Mouse (Mus musculus): ENCODE results near the gene Slc9a3r2. TPM values are rescaled to one million over a fixed set of nuclear protein-coding genes. Genes with fewer than 3 reads are reported as not detected.
A peak's percentile ranks its signal among the peaks of the same experiment; 100 is the strongest.

The Slc9a3r2 gene
- polyA plus RNA-seq, 1 experiment from 2014 or later: 44.9 TPM

DNA sequence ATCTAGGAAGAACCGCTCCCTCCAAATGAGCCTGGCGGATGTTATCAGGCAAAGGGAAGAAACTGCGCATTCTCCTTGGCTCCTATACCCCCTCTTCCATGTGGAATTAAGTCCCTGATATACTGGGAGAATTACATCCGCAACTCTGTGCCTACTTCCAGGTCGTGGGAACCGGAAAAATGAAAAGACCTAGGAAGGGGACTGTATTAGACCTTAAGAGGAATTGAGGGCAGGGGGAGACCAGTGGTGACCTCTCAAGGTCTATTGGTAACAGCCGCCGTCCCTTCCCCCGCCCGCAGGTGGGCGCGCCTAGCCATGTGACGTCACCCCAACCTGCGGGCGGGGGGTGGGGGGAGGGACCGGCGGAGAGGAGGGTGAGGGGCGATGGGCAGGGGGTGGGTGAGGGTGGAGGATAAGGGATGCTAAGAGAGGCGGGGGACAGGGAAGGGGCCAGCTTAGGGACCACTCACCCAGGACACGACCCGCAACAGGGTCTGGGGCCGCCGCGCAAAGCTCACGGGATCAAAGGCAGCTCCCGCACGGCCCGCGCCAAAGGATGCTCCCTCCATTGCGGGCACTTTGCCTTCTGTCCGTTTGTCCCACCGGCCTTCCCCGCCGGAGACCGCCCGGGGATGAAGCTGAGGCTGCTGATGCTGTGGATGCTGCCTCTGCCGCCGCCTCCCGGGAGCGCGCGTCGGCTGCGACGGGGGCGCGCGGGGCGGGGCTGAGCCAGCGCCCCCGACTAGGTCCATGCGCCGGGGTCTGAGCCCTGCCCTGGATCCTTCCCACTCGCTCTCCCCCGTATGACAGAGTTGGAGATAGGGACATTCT, 39.3 kb upstream of the Slc9a3r2 start, which contains the start of gene Syngr3:
Syngr3 (minus strand) TSS at position 705 of the 831 bp plus-strand sequence.
- Histone ChIP-seq H3K27me3 (ENCODE audit: control insufficient read depth, insufficient read depth, low read length) (peaks cover 32% of the 10 kb centered on the region), H3K9ac (replicated peaks; ENCODE audit: low read depth, low read length) (0 out of 2 replicates have a peak within 1 kb of the TSS, but pooled peaks have one; percentile 25), H3K4me2 (replicated peaks; ENCODE audit: low read depth, low read length) (peak within 1 kb of the TSS; percentile 85)

DNA sequence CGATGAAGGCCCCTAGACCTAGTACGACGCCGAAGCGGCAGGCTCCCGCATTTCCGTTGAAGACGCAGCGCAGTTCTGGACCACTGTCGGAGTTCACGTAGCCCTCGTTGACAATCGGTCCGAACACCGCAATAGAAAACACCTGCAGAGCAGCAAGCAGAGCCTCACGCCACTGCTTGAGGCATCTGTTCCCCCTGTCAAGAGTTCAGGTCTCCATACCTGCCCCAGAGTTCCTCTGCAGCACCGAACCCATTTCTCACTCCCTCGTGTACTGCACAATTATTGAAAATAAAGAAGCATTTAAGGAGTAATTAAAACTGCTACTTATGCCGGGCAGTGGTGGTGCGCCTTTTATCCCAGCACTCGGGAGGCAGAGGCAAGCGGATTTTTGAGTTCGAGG, 37.5 kb upstream of the Slc9a3r2 start:
- 21% methylated on average over 23 of the region's 23 CpGs for WGBS
- Histone ChIP-seq H3K27ac (ENCODE audit: low read length) (no peak overlapping the region), H3K9ac (replicated peaks; ENCODE audit: low read depth, low read length) (no peak overlapping the region), H3K36me3 (ENCODE audit: control insufficient read depth, insufficient read depth, low read length) (peaks cover 3% of the 10 kb centered on the region; the same call in 1 of the 2 replicates), H3K27me3 (ENCODE audit: control insufficient read depth, insufficient read depth, low read length) (peaks cover 32% of the 10 kb centered on the region), H3K9me3 (ENCODE audit: control insufficient read depth, low read depth, low read length) (no peaks in the 10 kb centered on the region), H3K4me3 (ENCODE audit: low read depth, low read length) (peak overlapping the region; percentile 31), H3K4me2 (replicated peaks; ENCODE audit: low read depth, low read length) (peak overlapping the region; percentile 51), H3K4me1 (ENCODE audit: control insufficient read depth, insufficient read depth, low read length) (peaks cover 15% of the 10 kb centered on the region; the same call in 1 of the 2 replicates)
- ATAC-seq (ENCODE audit: insufficient number of reproducible peaks, insufficient read depth, low FRiP score, low read depth): no peak

More for the DNA sequence above, 39.3 kb upstream of the Slc9a3r2 start, which contains the start of gene Syngr3:
- under 1% methylated on average over 51 of the region's 55 CpGs for WGBS
- H3K4me3 ChIP-seq (ENCODE audit: low read depth, low read length): peak within 1 kb of the TSS; percentile 44
- peaks cover 15% of the 10 kb centered on the region; the same call in 1 of the 2 replicates for H3K4me1 ChIP-seq (ENCODE audit: control insufficient read depth, insufficient read depth, low read length)
- ATAC-seq (ENCODE audit: insufficient number of reproducible peaks, insufficient read depth, low FRiP score, low read depth): no peak
- no peaks in the 10 kb centered on the region for H3K9me3 ChIP-seq (ENCODE audit: control insufficient read depth, low read depth, low read length)
- peaks cover 9% of the 10 kb centered on the region for H3K36me3 ChIP-seq (ENCODE audit: control insufficient read depth, insufficient read depth, low read length)
- no peak within 1 kb of the TSS for H3K27ac ChIP-seq (ENCODE audit: low read length)

DNA sequence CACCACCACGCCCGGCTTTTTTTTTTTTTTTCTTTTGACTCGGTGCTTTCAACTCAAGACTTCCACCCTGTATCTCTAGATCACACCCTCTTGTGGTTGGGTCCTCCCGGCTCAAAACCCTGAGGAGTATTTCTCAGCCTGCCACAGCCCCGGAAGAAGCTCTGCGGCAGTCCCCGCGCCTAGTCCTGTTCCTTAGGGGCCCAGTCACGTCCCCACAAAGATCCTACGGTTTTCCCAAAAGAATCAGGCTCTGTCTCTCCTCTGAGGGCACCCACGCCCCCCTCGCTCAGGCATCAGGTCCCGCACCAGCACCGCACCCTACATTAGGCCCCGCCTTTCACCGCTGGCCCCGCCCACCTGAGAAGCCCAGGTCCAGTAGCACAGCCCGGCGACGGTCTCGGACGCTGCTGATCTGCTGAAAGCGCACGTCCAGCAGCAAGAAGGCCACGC, 37.0 kb upstream of the Slc9a3r2 start:
- peak overlapping the region; percentile 51 for H3K4me2 ChIP-seq (replicated peaks; ENCODE audit: low read depth, low read length)
- 0 out of 2 replicates have a peak, but pooled peaks have one; percentile 54 for ATAC-seq (ENCODE audit: insufficient number of reproducible peaks, insufficient read depth, low FRiP score, low read depth)
- 2% methylated on average over 25 of the region's 25 CpGs for WGBS
- H3K9me3 ChIP-seq (ENCODE audit: control insufficient read depth, low read depth, low read length): no peaks in the 10 kb centered on the region
- H3K27ac ChIP-seq (ENCODE audit: low read length): no peak overlapping the region
- peaks cover 32% of the 10 kb centered on the region for H3K27me3 ChIP-seq (ENCODE audit: control insufficient read depth, insufficient read depth, low read length)
- H3K4me1 ChIP-seq (ENCODE audit: control insufficient read depth, insufficient read depth, low read length): peaks cover 15% of the 10 kb centered on the region; the same call in 1 of the 2 replicates
- peak overlapping the region; percentile 31 for H3K4me3 ChIP-seq (ENCODE audit: low read depth, low read length)
- H3K9ac ChIP-seq (replicated peaks; ENCODE audit: low read depth, low read length): no peak overlapping the region
- peaks cover under 1% of the 10 kb centered on the region; the same call in 1 of the 2 replicates for H3K36me3 ChIP-seq (ENCODE audit: control insufficient read depth, insufficient read depth, low read length)

DNA sequence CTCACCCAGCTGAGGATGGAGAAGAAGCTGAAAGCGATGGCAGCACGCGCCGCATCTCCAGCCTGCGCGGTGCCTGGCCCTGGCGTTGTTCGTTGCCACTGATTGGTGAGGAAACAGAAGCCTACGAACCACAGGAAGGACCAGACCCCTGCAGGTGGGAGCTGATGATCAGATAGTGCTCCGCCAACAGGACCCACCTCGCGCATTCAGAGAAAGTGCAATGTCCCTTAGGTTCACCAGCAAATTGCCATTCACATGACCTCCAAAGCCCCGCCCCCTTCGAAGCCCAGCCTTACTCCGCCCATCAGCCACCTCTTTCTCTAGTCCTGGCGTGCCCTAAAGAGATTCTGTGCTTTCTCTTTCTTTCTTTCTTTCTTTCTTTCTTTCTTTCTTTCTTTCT, 36.4 kb upstream of the Slc9a3r2 start:
- peaks cover 15% of the 10 kb centered on the region; the same call in 1 of the 2 replicates for H3K4me1 ChIP-seq (ENCODE audit: control insufficient read depth, insufficient read depth, low read length)
- H3K27me3 ChIP-seq (ENCODE audit: control insufficient read depth, insufficient read depth, low read length): peaks cover 32% of the 10 kb centered on the region
- H3K36me3 ChIP-seq (ENCODE audit: control insufficient read depth, insufficient read depth, low read length): peaks cover 7% of the 10 kb centered on the region
- WGBS: 32% methylated on average over 16 of the region's 16 CpGs
- H3K4me3 ChIP-seq (ENCODE audit: low read depth, low read length): no peak overlapping the region
- H3K9me3 ChIP-seq (ENCODE audit: control insufficient read depth, low read depth, low read length): no peaks in the 10 kb centered on the region
- H3K27ac ChIP-seq (ENCODE audit: low read length): no peak overlapping the region
- no peak for ATAC-seq (ENCODE audit: insufficient number of reproducible peaks, insufficient read depth, low FRiP score, low read depth)
- H3K9ac ChIP-seq (replicated peaks; ENCODE audit: low read depth, low read length): no peak overlapping the region
- no peak overlapping the region for H3K4me2 ChIP-seq (replicated peaks; ENCODE audit: low read depth, low read length)

DNA sequence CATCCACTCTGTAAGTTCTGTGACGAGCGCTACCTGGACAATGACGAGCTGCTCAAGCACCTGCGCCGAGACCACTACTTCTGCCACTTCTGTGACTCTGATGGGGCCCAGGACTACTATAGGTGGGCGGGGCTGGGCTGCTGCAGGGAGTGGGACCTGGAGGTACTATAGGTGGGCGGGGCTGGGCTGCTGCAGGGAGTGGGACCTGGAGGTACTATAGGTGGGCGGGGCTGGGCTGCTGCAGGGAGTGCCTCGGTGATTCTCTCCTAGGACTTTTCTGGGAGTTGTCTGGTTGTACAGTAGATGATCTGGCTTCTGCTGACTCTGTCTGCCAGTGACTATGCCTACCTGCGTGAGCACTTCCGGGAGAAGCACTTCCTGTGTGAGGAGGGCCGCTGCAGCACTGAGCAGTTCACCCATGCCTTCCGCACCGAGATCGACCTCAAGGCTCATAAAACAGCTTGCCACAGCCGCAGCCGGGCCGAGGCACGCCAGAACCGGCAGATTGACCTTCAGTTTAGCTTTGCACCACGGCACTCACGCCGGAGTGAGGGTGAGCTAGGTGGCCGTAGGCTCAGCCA, 27.5 kb upstream of the Slc9a3r2 start:
- ATAC-seq (ENCODE audit: insufficient number of reproducible peaks, insufficient read depth, low FRiP score, low read depth): peak; percentile 84
- WGBS: 83% methylated on average over 24 of the region's 24 CpGs
- Histone ChIP-seq H3K27me3 (ENCODE audit: control insufficient read depth, insufficient read depth, low read length) (no peaks in the 10 kb centered on the region), H3K4me3 (ENCODE audit: low read depth, low read length) (no peak overlapping the region), H3K36me3 (ENCODE audit: control insufficient read depth, insufficient read depth, low read length) (peaks cover 48% of the 10 kb centered on the region), H3K4me2 (replicated peaks; ENCODE audit: low read depth, low read length) (no peak overlapping the region), H3K9ac (replicated peaks; ENCODE audit: low read depth, low read length) (no peak overlapping the region), H3K27ac (ENCODE audit: low read length) (no peak overlapping the region), H3K4me1 (ENCODE audit: control insufficient read depth, insufficient read depth, low read length) (no peaks in the 10 kb centered on the region), H3K9me3 (ENCODE audit: control insufficient read depth, low read depth, low read length) (no peaks in the 10 kb centered on the region)

DNA sequence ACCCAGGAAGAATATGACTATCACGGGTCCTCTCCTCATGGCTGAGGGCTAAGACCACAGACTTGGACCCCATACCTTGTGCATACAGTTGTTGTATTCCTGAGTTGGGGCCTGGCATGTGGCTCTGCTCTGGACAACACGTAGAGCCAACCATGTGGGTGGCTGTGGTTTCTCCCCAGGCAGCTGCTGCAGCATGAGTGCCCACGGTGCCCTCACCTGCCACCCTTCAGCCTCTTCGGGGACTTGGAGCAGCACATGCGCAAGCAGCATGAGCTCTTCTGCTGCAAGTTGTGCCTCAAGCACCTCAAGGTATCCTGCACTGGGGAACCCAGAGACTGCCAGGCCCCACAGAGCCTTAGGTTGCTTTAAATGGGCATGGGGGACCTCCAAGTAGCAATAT, 26.8 kb upstream of the Slc9a3r2 start:
- ATAC-seq (ENCODE audit: insufficient number of reproducible peaks, insufficient read depth, low FRiP score, low read depth): no peak
- peaks cover 45% of the 10 kb centered on the region for H3K36me3 ChIP-seq (ENCODE audit: control insufficient read depth, insufficient read depth, low read length)
- 93% methylated on average over 5 of the region's 5 CpGs for WGBS

DNA sequence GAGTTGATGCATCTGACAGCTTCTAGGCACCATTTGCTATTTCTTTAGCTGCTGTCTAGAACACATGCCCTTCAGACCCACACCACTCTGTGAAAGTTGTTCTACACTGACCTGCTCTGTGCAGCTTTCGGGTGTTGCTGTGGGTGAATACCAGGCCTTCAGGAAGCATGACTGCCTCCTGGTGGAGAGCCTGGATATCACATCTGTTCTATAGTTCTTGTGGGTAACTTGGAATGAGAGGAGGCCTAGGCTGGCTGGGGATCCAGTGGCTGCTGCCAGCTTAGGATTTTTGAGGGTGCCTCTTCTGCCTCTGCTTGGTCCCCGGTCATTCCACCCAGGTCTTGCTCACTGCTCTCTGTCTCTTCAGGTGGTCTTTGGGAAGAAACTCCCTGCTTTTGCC, 26.1 kb upstream of the Slc9a3r2 start:
- Histone ChIP-seq H3K4me3 (ENCODE audit: low read depth, low read length) (no peak overlapping the region), H3K4me1 (ENCODE audit: control insufficient read depth, insufficient read depth, low read length) (peaks cover 14% of the 10 kb centered on the region), H3K4me2 (replicated peaks; ENCODE audit: low read depth, low read length) (no peak overlapping the region), H3K36me3 (ENCODE audit: control insufficient read depth, insufficient read depth, low read length) (peaks cover 38% of the 10 kb centered on the region), H3K9ac (replicated peaks; ENCODE audit: low read depth, low read length) (no peak overlapping the region), H3K27me3 (ENCODE audit: control insufficient read depth, insufficient read depth, low read length) (no peaks in the 10 kb centered on the region), H3K27ac (ENCODE audit: low read length) (no peak overlapping the region), H3K9me3 (ENCODE audit: control insufficient read depth, low read depth, low read length) (no peaks in the 10 kb centered on the region)
- WGBS: 65% methylated on average over 2 of the region's 2 CpGs
- no peak for ATAC-seq (ENCODE audit: insufficient number of reproducible peaks, insufficient read depth, low FRiP score, low read depth)

More for the DNA sequence above, 26.8 kb upstream of the Slc9a3r2 start:
- H3K4me2 ChIP-seq (replicated peaks; ENCODE audit: low read depth, low read length): no peak overlapping the region
- no peaks in the 10 kb centered on the region for H3K9me3 ChIP-seq (ENCODE audit: control insufficient read depth, low read depth, low read length)
- H3K27me3 ChIP-seq (ENCODE audit: control insufficient read depth, insufficient read depth, low read length): no peaks in the 10 kb centered on the region
- no peak overlapping the region for H3K4me3 ChIP-seq (ENCODE audit: low read depth, low read length)
- no peak overlapping the region for H3K27ac ChIP-seq (ENCODE audit: low read length)
- H3K4me1 ChIP-seq (ENCODE audit: control insufficient read depth, insufficient read depth, low read length): peaks cover 7% of the 10 kb centered on the region
- no peak overlapping the region for H3K9ac ChIP-seq (replicated peaks; ENCODE audit: low read depth, low read length)

DNA sequence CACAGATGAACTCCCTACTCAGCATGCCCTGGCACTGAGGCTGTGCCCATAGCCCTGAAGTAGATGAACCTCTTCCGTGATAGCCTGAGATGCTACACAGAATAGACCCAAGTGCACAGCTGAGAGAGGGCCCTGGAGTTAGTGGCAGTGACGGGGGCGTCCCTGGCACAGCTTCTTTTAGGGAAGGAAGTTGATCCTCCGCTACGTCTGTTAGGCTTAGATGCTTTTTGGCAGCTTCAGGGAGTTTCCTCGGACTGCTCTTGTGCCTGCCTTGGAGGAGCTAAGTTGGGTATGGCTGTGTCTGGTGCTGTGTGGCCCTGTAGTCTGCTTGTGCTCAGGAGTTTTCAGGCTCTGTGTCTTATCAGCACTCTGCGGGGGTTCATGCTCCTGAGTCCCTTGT, 24.1 kb upstream of the Slc9a3r2 start:
- WGBS: 80% methylated on average over 7 of the region's 7 CpGs
- Histone ChIP-seq H3K27ac (ENCODE audit: low read length) (no peak overlapping the region), H3K9ac (replicated peaks; ENCODE audit: low read depth, low read length) (no peak overlapping the region), H3K4me2 (replicated peaks; ENCODE audit: low read depth, low read length) (no peak overlapping the region), H3K4me1 (ENCODE audit: control insufficient read depth, insufficient read depth, low read length) (peaks cover 23% of the 10 kb centered on the region), H3K27me3 (ENCODE audit: control insufficient read depth, insufficient read depth, low read length) (no peaks in the 10 kb centered on the region), H3K9me3 (ENCODE audit: control insufficient read depth, low read depth, low read length) (no peaks in the 10 kb centered on the region), H3K36me3 (ENCODE audit: control insufficient read depth, insufficient read depth, low read length) (peaks cover 20% of the 10 kb centered on the region), H3K4me3 (ENCODE audit: low read depth, low read length) (no peak overlapping the region)
- no peak for ATAC-seq (ENCODE audit: insufficient number of reproducible peaks, insufficient read depth, low FRiP score, low read depth)

Measured in stomach, embryonic 14.5 days (tissue).